27 mouse cellular contexts compared by ENCODE assay signal in the genomic region with DNA sequence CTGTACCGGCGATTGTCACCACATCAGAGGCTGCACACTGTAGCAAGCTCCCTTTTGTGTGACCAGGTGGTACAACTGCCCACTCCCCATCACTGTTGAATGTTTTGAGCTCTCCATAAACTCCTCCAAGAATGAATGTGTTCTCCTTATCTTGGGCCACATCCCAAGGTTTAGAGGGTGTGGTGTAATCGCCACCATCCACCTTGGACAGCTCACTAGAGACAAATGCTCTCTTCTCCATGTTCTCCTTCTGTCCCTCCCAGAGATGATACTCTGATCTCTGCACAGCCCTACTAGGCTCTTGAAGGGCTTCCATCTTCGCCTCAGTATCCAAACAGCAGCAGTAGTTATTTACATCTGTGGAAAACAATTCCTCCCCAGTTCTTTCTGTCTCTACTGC. TPM values are rescaled to one million over a fixed set of nuclear protein-coding genes. Genes with fewer than 3 reads are reported as not detected.
DNase-seq lines count a peak whose midpoint lies in the region; ATAC-seq and TF ChIP-seq lines count a peak whose summit lies in the region.
"Had no signal": no experiment of that assay in that cellular context is flagged by ENCODE, and none has a peak within 500 bp of the region (broad histone marks: within the 10 kb centered on the region; RNA-seq: fewer than 3 reads in every experiment).

No protein-coding gene starts in this region.

- DNase-seq in hindbrain, postnatal 0 days (ENCODE audit: low spot score) = no peak
- peak; percentile 64 for DNase-seq in c-Kit-negative CD71-positive TER-119-positive erythroid progenitor cells, embryonic 14.5 days (ENCODE audit: low read depth, low spot score)
- DNase-seq in liver, embryonic 14.5 days (ENCODE audit: low read depth in 3 of 3, low spot score in 3 of 3) = peak; percentile 57 to 70 (median 60)
- DNase-seq in thymus, postnatal 14 days = no peak
- DNase-seq in left cerebral cortex, postnatal 10 days (ENCODE audit: extremely low spot score in 1 of 2, low spot score in 2 of 2) = no peak
- DNase-seq in cerebellum, adult 8-10 months = no peak
- DNase-seq: adrenal gland, postnatal 14 days; cerebellum, adult 11 months; cerebellum, adult 9-11 months; gastrocnemius, postnatal 25 days; heart, adult 2 months; heart, postnatal 10 days; kidney, adult 18-20 months; kidney, postnatal 36 days; lung, postnatal 36 days; thymus, adult 18-20 months; thymus, postnatal 36 days had no signal

- 0 out of 2 replicates have a peak overlapping the region, but pooled peaks have one; percentile 1 for H3K9ac ChIP-seq in hindbrain, embryonic 13.5 days
- H3K9ac ChIP-seq in hindbrain, postnatal 0 days (replicated peaks; ENCODE audit: low read length) = no peak overlapping the region
- H3K9ac ChIP-seq in liver, embryonic 14.5 days (replicated peaks) = peak overlapping the region; percentile 37; the same call in 1 of the 2 replicates
- H3K9ac ChIP-seq: embryonic facial prominence, embryonic 13.5 days; forebrain, embryonic 12.5 days; heart, embryonic 13.5 days; hindbrain, embryonic 15.5 days; midbrain, embryonic 12.5 days; neural tube, embryonic 13.5 days had no signal

- H3K4me1 ChIP-seq in hindbrain, embryonic 13.5 days (replicated peaks) = no peaks in the 10 kb centered on the region
- no peaks in the 10 kb centered on the region for H3K4me1 ChIP-seq in hindbrain, postnatal 0 days (ENCODE audit: insufficient read depth, low read length)
- H3K4me1 ChIP-seq in liver, embryonic 14.5 days (replicated peaks; ENCODE audit: control insufficient read depth in 2 of 2, insufficient read depth in 2 of 2, low read length in 1 of 2) = peaks cover 17 to 33% of the 10 kb centered on the region in 2 experiments
- H3K4me1 ChIP-seq: embryonic facial prominence, embryonic 13.5 days; forebrain, embryonic 12.5 days; hindbrain, embryonic 15.5 days; midbrain, embryonic 12.5 days; neural tube, embryonic 13.5 days had no signal

- ATAC-seq in hindbrain, embryonic 13.5 days (ENCODE audit: low FRiP score) = no peak
- no peak for ATAC-seq in hindbrain, postnatal 0 days
- ATAC-seq in erythroid progenitor cell, adult 5-6 weeks (replicated peaks; ENCODE audit: low FRiP score, poor library complexity, severe bottlenecking) = peak; percentile 84
- peak; percentile 88 for ATAC-seq in liver, embryonic 14.5 days (ENCODE audit: insufficient read depth)
- ATAC-seq: Patski had no signal

- no peak for TF ChIP-seq CTCF in hindbrain, postnatal 0 days (IDR thresholded peaks at IDR 0.05; ENCODE audit: low read depth)
- no peak for TF ChIP-seq CTCF in liver, embryonic 14.5 days (IDR thresholded peaks at IDR 0.05; ENCODE audit: low read depth)

- 94% methylated on average over 4 of the region's 4 CpGs for WGBS in hindbrain, embryonic 13.5 days
- 91% methylated on average over 4 of the region's 4 CpGs for WGBS in hindbrain, postnatal 0 days
- 64% methylated on average over 4 of the region's 4 CpGs for WGBS in liver, embryonic 14.5 days (ENCODE audit: insufficient replicate concordance)

- no peaks in the 10 kb centered on the region for H3K27me3 ChIP-seq in hindbrain, embryonic 13.5 days
- no peaks in the 10 kb centered on the region for H3K27me3 ChIP-seq in hindbrain, postnatal 0 days (ENCODE audit: insufficient read depth, low read length)
- H3K27me3 ChIP-seq in liver, embryonic 14.5 days (ENCODE audit: control insufficient read depth, insufficient read depth, low read length) = no peaks in the 10 kb centered on the region
- H3K27me3 ChIP-seq: embryonic facial prominence, embryonic 13.5 days; forebrain, embryonic 12.5 days; heart, embryonic 13.5 days; hindbrain, embryonic 15.5 days; midbrain, embryonic 12.5 days; neural tube, embryonic 13.5 days; Patski had no signal

- peaks cover 76% of the 10 kb centered on the region for H3K36me3 ChIP-seq in hindbrain, embryonic 13.5 days
- peaks cover 35% of the 10 kb centered on the region for H3K36me3 ChIP-seq in hindbrain, postnatal 0 days (ENCODE audit: insufficient read depth, low read length)
- peaks cover 71% of the 10 kb centered on the region for H3K36me3 ChIP-seq in liver, embryonic 14.5 days (replicated peaks; ENCODE audit: control insufficient read depth, insufficient read depth, low read depth)

- H3K27ac ChIP-seq in hindbrain, embryonic 13.5 days = no peak overlapping the region
- H3K27ac ChIP-seq in hindbrain, postnatal 0 days = no peak overlapping the region
- peak overlapping the region; percentile 62 for H3K27ac ChIP-seq in liver, embryonic 14.5 days
- H3K27ac ChIP-seq: embryonic facial prominence, embryonic 13.5 days; forebrain, embryonic 12.5 days; heart, adult 2 months; heart, embryonic 13.5 days; hindbrain, embryonic 15.5 days; midbrain, embryonic 12.5 days; neural tube, embryonic 13.5 days had no signal

- no peak overlapping the region for H3K4me2 ChIP-seq in hindbrain, embryonic 13.5 days
- H3K4me2 ChIP-seq in hindbrain, postnatal 0 days (ENCODE audit: low read depth, low read length) = no peak overlapping the region
- H3K4me2 ChIP-seq in liver, embryonic 14.5 days (ENCODE audit: low read depth) = peak overlapping the region; percentile 45
- H3K4me2 ChIP-seq: embryonic facial prominence, embryonic 13.5 days; forebrain, embryonic 12.5 days; heart, embryonic 13.5 days; hindbrain, embryonic 15.5 days; midbrain, embryonic 12.5 days; neural tube, embryonic 13.5 days had no signal

- no peaks in the 10 kb centered on the region for H3K9me3 ChIP-seq in hindbrain, embryonic 13.5 days
- H3K9me3 ChIP-seq in hindbrain, postnatal 0 days (ENCODE audit: low read length) = no peaks in the 10 kb centered on the region
- no peaks in the 10 kb centered on the region for H3K9me3 ChIP-seq in liver, embryonic 14.5 days (ENCODE audit: control insufficient read depth, low read length)
- H3K9me3 ChIP-seq: embryonic facial prominence, embryonic 13.5 days; forebrain, embryonic 12.5 days; heart, embryonic 13.5 days; hindbrain, embryonic 15.5 days; midbrain, embryonic 12.5 days; neural tube, embryonic 13.5 days had no signal

- no peak overlapping the region for H3K4me3 ChIP-seq in hindbrain, embryonic 13.5 days
- H3K4me3 ChIP-seq in hindbrain, postnatal 0 days (ENCODE audit: low read length) = no peak overlapping the region
- H3K4me3 ChIP-seq in liver, embryonic 14.5 days (ENCODE audit: insufficient read depth in 1 of 2, low read depth in 2 of 2, low read length in 2 of 2) = no peak overlapping the region
- H3K4me3 ChIP-seq: embryonic facial prominence, embryonic 13.5 days; erythroblast, embryonic 14.5 days; forebrain, embryonic 12.5 days; heart, adult 2 months; heart, embryonic 13.5 days; hindbrain, embryonic 15.5 days; midbrain, embryonic 12.5 days; neural tube, embryonic 13.5 days had no signal

- intact Hi-C loops in left cerebral cortex, postnatal 10 days (cut with DNase I) = no loop called here

- TF ChIP-seq EP300 in liver, embryonic 14.5 days (IDR thresholded peaks at IDR 0.05; ENCODE audit: low read depth) = peak; percentile 85

RNA-seq across cellular contexts. Expression of gene Tbc1d14, which starts 21.0 kb away (rescaled TPM):
- polyA plus RNA-seq in hindbrain, embryonic 13.5 days (2015; fragmentation: Nextera tagmentation; extraction: Ambion mirVana) = 68.1 and 70.1 TPM in 2 replicates
- total RNA-seq in hindbrain, postnatal 0 days (2014; rRNA removed) = 22.9 and 28.6 TPM in 2 replicates
- polyA plus RNA-seq in hindbrain, postnatal 0 days (2015; fragmentation: Nextera tagmentation; extraction: Ambion mirVana) = 43.2 and 46.4 TPM in 2 replicates
- total RNA-seq in erythroid progenitor cell, adult 5-6 weeks (2015; ENCODE audit: low replicate concordance) = 13.0 and 16.9 TPM in 2 replicates
- total RNA-seq in erythroid progenitor cell, adult 5-6 weeks (2017; ENCODE audit: low replicate concordance) = 17.2 and 21.9 TPM in 2 replicates
- 8.1 and 8.2 TPM in 2 replicates for polyA plus RNA-seq in liver, embryonic 14.5 days (2012; rRNA removed)
- 6.8 and 8.5 TPM in 2 replicates for polyA plus RNA-seq in liver, embryonic 14.5 days (2014; fragmentation: Nextera tagmentation; extraction: Ambion mirVana)
- 10 to 100 TPM; 89.7 to 95.6 TPM for total RNA-seq in left cerebral cortex, postnatal 10 days (2021)

Comparison
In these comparisons a context has a peak if more than half of its experiments do, and no peak if none do; other contexts are left out.
1. ATAC-seq: peak in erythroid progenitor cell, adult 5-6 weeks (single experiment) and liver, embryonic 14.5 days (single experiment); none in hindbrain, embryonic 13.5 days (single experiment) and hindbrain, postnatal 0 days (single experiment).
2. DNase-seq: peak in c-Kit-negative CD71-positive TER-119-positive erythroid progenitor cells, embryonic 14.5 days (single experiment) and liver, embryonic 14.5 days (3 of 3); none in hindbrain, postnatal 0 days (single experiment), thymus, postnatal 14 days (single experiment), left cerebral cortex, postnatal 10 days (0 of 2) and cerebellum, adult 8-10 months (single experiment).